Mouse (Mus musculus) thymus, postnatal 10 days (tissue): ENCODE results near the gene Cacfd1.

Experiments
- DNase-seq, 2 experiments: peaks; one replicate each; pipeline ENCODE4 v3.0.0; 2021; ENCODE audit warnings: low spot score in 2 of 2

Cacfd1 gene

GRCm38 (mm10) chr2:27009714-27010244 is at the start of gene Cacfd1:
Cacfd1 (plus strand) TSS chr2:27009926.
- peak; percentile 89 for DNase-seq

GRCm38 (mm10) chr2:26960756-26961155 is 49.0 kb upstream of the Cacfd1 start:
- DNase-seq = no peak

- peak; percentile 89 to 93 for DNase-seq
These were observed 45.6 kb upstream of the Cacfd1 start, which contains the start of gene Rexo4 for GRCm38 (mm10) chr2:26963923-26964723. Rexo4 (minus strand) TSS chr2:26964386.

DNA sequence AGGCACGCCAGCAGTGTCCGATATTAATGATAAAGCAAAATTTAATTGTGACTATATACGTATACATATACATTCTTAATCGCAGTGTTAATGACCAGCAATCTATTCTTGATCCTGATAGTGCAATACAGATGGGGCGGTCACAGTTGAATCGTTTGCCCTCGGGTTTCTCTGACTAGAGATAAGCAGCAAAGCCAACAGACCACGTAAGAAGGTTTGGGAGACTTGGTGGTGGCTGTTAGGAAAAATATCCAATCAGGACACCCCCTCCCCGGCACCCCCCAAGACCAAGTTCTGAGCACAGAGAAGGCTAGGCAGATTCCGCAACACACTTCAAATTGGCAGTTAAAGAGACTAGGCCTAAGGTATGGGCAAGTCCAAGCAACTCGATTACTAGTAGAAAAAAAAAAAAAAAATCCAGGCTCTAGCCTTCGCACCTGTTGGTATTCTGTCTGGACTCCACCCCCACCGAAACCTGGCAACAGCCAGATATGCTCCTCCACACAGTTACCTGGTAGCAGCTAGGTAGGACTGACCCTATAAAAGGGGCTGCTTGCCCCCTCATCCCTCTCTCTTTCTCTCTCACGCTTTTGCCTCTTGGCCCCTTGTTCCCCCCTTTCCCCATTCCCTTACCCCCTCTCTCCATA is 44.9 kb upstream of the Cacfd1 start:
- no peak for DNase-seq

DNA sequence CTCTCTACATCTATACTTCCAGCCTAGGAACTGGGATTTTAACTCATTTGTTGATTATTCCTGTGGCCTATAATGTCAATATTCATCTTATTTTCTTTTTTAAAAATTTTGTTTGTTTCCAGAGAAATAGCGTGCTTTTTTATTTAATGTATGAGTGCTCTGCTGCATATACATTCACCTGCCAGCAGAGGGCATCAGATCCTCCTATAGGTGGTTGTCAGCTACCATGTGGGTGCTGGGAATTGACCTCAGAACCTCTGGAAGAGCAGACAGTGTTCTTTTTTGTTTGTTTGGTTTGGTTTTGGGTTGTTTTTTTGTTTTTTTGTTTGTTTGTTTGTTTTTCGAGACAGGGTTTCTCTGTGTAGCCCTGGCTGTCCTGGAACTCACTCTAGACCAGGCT is 42.5 kb upstream of the Cacfd1 start:
- DNase-seq = no peak

DNA sequence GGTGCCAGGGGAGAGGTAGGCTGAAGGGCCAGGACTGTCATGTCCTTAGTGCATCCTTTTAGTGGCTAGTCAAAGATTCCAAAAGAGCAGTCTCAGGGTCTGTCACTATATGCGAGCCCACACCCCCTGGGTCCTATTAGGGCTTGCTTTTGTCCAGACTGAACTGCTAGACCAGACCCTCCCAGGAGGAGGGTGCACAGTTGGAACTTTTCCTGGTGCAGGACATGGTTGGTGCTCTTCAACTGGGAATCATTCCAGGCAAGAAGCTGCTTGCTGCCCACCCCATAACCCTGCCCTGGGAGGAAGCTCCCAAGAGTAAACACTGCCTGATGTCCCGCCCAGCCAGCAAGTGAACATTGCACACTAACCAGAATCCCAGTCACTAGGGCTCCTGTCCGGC is 36.6 kb upstream of the Cacfd1 start, which contains the start of gene Adamts13:
TSS of gene Adamts13 (plus strand) at position 301 of the 400 bp plus-strand sequence.
- DNase-seq = no peak

GRCm38 (mm10) chr2:26973960-26974359 is 35.8 kb upstream of the Cacfd1 start:
- no peak for DNase-seq

DNA sequence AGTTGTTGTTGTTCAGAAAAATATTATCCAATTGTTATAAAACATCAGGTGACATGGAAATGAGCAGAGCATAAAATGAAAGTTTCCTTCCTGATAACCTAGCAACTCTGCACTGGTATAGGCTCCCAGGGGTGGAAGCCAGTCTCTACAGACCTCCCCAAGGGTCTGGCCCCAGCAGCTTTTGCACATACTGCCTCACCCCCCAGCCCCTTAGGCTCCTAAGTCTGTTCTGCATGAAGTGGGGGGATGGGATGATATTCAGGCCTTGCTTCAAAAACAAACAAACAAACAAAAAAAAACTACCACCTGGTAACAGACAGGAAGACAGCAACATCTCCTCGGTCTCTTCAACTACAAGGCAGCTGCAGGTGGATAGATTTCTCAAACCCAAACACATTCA is 29.4 kb upstream of the Cacfd1 start:
- DNase-seq = peak; percentile 40 to 47

DNA sequence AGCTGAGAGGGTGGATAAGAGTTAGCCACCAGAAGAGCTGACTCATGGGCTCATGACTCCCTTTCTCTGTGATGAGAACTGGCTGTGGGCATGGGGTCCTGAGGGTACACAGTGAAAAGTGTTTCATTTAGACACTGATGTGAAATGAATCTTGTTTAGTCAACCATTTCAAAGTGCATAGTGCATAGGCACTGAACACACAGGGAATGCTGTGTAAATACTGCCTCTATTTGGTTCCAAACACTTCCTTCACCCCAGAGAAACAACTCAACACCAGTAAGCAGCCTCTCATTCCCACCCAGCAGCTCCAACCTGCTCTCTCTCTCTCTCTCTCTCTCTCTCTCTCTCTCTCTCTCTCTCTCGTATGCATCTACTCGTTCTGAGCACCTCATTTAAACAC is 25.5 kb upstream of the Cacfd1 start:
- no peak for DNase-seq

DNA sequence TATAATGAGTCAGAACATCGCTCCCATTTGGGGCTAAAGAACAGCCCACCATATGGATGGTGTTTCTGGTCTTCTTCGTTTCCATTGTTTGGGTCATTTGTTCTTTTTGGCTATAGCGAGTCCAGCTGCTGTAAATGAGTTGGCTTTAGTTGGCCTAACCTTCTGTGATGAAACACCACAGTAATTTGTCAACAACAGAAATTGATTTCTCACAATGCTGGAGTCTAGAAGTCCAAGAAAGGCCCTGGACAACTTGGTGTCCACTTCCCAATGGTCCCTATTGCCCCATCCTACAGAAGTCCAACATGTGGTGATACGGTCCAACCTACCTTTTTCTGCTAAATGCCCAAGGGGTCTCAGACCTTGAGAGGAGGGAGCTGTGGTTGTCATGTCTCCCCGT is 25.1 kb upstream of the Cacfd1 start:
- no peak for DNase-seq

- DNase-seq = no peak
These were observed 15.8 kb upstream of the Cacfd1 start for GRCm38 (mm10) chr2:26993936-26994335.

GRCm38 (mm10) chr2:26997498-26997897 is 12.2 kb upstream of the Cacfd1 start:
- DNase-seq = no peak

DNA sequence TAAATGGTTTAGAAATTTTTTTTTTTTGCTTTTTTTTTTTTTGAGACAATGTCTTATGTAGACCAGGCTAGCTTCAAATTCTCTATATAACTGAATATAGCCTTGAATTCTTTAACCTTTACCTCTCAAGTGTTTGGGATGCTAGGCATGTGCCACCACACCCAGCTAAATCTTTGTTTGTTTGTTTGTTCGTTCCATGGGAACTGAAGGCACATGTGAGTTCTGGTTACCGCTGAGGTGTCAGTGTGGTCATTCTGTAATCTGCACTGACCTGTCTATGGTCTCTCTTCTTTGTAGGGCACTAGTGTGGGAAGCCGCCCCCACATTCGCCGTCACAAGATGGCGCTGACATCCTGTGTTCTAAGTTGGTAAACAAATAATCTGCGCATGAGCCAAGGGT is 11.7 kb upstream of the Cacfd1 start:
- DNase-seq = no peak

- DNase-seq = no peak
These were observed 3.5 kb upstream of the Cacfd1 start for GRCm38 (mm10) chr2:27006255-27006654.

GRCm38 (mm10) chr2:27007701-27008100 is 2.0 kb upstream of the Cacfd1 start:
- DNase-seq = no peak

DNA sequence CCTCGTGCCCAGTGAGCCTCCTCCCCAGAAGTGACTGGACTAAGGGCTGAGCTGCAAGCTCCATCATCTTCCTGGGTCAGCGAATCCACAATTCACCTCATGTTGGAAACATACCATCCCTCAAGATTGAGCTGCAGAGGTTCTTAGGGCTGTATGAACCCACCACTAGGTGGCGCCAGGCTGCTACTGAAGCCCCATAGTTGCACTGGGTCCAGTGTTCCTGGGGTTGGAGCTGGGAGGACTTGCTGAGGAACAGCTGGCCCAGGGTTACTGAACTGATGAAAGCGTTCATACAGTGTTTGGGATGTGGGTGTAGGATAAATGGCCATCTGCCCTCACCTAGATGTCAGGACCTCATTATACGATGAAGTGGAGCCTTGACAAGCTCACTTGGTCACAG is 8.1 kb downstream of the Cacfd1 start:
- DNase-seq = peak; percentile 32 to 77

DNA sequence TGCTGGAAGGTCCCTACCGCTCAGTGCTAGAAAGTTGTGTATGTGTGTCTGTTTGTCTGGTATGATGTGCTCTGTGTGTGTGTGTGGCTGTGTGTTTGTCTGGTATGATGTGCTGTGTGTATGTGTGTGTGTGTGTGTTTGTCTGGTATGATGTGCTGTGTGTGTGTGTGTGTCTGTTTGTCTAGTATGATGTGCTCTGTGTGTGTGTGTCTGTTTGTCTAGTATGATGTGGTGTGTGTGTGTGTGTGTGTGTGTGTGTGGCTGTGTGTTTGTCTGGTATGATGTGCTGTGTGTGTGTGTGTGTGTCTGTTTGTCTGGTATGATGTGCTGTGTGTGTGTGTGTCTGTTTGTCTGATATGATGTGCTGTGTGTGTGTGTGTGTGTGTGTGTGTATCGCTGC is 9.8 kb downstream of the Cacfd1 start:
- no peak for DNase-seq

DNA sequence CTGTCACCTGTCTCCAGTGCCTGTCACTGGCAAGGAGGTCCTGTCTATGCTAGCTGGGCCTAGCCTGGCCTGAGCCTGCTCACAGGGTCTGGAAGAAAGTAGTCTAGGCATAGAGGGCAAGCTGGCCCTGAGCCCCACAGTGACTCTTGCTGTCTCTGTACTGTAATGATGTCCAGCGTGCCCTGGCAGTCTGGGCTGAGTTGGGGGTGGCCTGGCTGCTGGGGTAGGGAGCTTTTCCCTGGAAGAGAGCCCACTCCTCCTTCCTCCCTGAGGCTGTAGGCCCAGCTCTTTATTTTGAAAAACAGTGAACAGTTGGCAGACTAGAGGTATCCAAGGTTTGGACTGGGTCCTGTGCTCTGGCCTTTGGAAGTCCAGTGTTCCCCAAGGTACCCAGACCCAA is 11.4 kb downstream of the Cacfd1 start:
- no peak for DNase-seq

DNA sequence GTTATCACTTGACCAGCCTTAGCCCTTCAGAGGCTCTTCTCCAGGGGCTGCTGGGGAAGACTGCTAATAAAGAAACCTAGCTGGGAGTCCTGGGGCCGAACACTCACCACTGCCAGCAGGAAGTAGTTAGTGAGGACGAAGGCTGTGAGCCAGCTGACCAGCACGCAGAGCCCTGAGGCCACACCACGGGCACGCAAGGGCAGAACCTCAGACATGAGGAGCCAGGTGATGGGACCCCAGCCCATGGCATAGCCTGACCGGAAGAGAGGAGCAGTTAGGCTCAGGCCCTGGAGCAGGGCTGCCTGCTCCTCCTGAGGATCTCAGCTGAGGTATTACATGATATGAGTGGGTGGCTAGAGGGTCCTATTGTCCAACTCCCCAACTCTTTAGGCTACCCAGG is 12.9 kb downstream of the Cacfd1 start:
- no peak for DNase-seq

- DNase-seq = no peak
These were observed 14.4 kb downstream of the Cacfd1 start for GRCm38 (mm10) chr2:27024136-27024535.

- DNase-seq = no peak
These were observed 15.8 kb downstream of the Cacfd1 start for GRCm38 (mm10) chr2:27025545-27025944.

- DNase-seq = no peak
These were observed 16.6 kb downstream of the Cacfd1 start for GRCm38 (mm10) chr2:27026332-27026731.
